Mouse (Mus musculus) C2C12 (cell line): ENCODE measurements around the gene Necap2. TPM values are rescaled to one million over a fixed set of nuclear protein-coding genes. Genes with fewer than 3 reads are reported as not detected.

Experiments used
- H3K27me3 ChIP-seq: one replicate; pipeline ENCODE4 v1.6.1; 2011; ENCODE audit not compliant: control insufficient read depth, insufficient read depth, insufficient read length
- H3K36me3 ChIP-seq: one replicate; pipeline ENCODE4 v1.6.1; 2011; ENCODE audit not compliant: control insufficient read depth, insufficient read depth
- H3K4me3 ChIP-seq: one replicate; pipeline ENCODE4 v1.5.1; 2011; ENCODE audit warnings: mild to moderate bottlenecking, control low read depth; ENCODE audit not compliant: poor library complexity, insufficient read depth, severe bottlenecking
- H3K79me2 ChIP-seq: one replicate; pipeline ENCODE4 v1.6.1; 2011; ENCODE audit not compliant: control insufficient read depth, insufficient read depth
- H3K79me3 ChIP-seq: one replicate; pipeline ENCODE4 v1.6.1; 2011; ENCODE audit warnings: low read depth, control low read depth
- H3ac ChIP-seq: one replicate; pipeline ENCODE3; 2011; ENCODE audit warnings: low read depth; ENCODE audit not compliant: control insufficient read depth, insufficient read length
- CEBPB ChIP-seq: IDR thresholded peaks from one replicate; pipeline ENCODE4 v1.6.1; 2011; ENCODE audit warnings: low read depth, mild to moderate bottlenecking, control low read depth, moderate library complexity
- CTCF ChIP-seq: IDR thresholded peaks from one replicate; pipeline ENCODE4 v1.5.1; 2011; ENCODE audit not compliant: control insufficient read depth, insufficient read depth, insufficient read length
- FOSL1 ChIP-seq: IDR thresholded peaks from one replicate; pipeline ENCODE4 v1.8.0; 2011; ENCODE audit warnings: mild to moderate bottlenecking, low read length; ENCODE audit not compliant: poor library complexity, insufficient read depth, severe bottlenecking
- MAX ChIP-seq: IDR thresholded peaks from one replicate; pipeline ENCODE4 v1.6.1; 2011; ENCODE audit warnings: mild to moderate bottlenecking, control low read depth
- MYOD1 ChIP-seq: IDR thresholded peaks from one replicate; pipeline ENCODE4 v1.6.1; 2011; ENCODE audit warnings: low read depth; ENCODE audit not compliant: control insufficient read depth, insufficient read length
- MYOG ChIP-seq: IDR thresholded peaks from one replicate; pipeline ENCODE4 v1.6.1; 2011; ENCODE audit not compliant: control insufficient read depth, insufficient read length; ENCODE audit errors: extremely low read depth
- USF1 ChIP-seq: IDR thresholded peaks from one replicate; pipeline ENCODE4 v1.6.1; 2011; ENCODE audit warnings: low read depth, mild to moderate bottlenecking, control low read depth, moderate library complexity
- polyA plus RNA-seq: library from polyadenylated mRNA; unstranded; fragments of >200 nt; fragmentation: generic; extraction: Trizol; gene quantifications from one replicate; pipeline ENCODE4 v1.2.1, GENCODE M21; 2012; ENCODE audit warnings: missing spikeins

The Necap2 gene
- polyA plus RNA-seq, 1 experiment, result 70.2 TPM

- Histone ChIP-seq H3K4me3 (no peak overlapping the region), H3ac (no peak overlapping the region), H3K79me3 (peaks cover 18% of the 10 kb centered on the region), H3K36me3 (peaks cover 1% of the 10 kb centered on the region), H3K27me3 (no peaks in the 10 kb centered on the region), H3K79me2 (peaks cover 44% of the 10 kb centered on the region)
- no peak for TF ChIP-seq FOSL1
- TF ChIP-seq USF1, result no peak
- no peak for TF ChIP-seq CEBPB
- no peak for TF ChIP-seq MYOG
- no peak for TF ChIP-seq MAX
- TF ChIP-seq MYOD1, result no peak
- no peak for TF ChIP-seq CTCF
Observed at GRCm38 (mm10) chr4:141078510-141079137, 467 bp upstream of the Necap2 start.

- Histone ChIP-seq H3ac (peak overlapping the region; percentile 73), H3K79me2 (peaks cover 44% of the 10 kb centered on the region), H3K79me3 (peaks cover 18% of the 10 kb centered on the region), H3K4me3 (peak overlapping the region; percentile 96), H3K27me3 (no peaks in the 10 kb centered on the region), H3K36me3 (peaks cover 10% of the 10 kb centered on the region)
- TF ChIP-seq MAX (no peak), FOSL1 (no peak), CTCF (no peak), MYOG (no peak), MYOD1 (no peak), USF1 (no peak), CEBPB (no peak)
Observed at GRCm38 (mm10) chr4:141076761-141077506, 1.2 kb downstream of the Necap2 start.

GRCm38 (mm10) chr4:141074109-141074508 is 4.0 kb downstream of the Necap2 start:
- TF ChIP-seq MYOD1 (no peak), CTCF (no peak), CEBPB (no peak), MYOG (no peak), MAX (no peak)
- Histone ChIP-seq H3ac (no peak overlapping the region), H3K27me3 (no peaks in the 10 kb centered on the region), H3K79me2 (peaks cover 44% of the 10 kb centered on the region), H3K4me3 (no peak overlapping the region), H3K36me3 (peaks cover 23% of the 10 kb centered on the region), H3K79me3 (peaks cover 18% of the 10 kb centered on the region)

GRCm38 (mm10) chr4:141073661-141074060 is 4.5 kb downstream of the Necap2 start:
- H3K79me3 ChIP-seq, result peaks cover 18% of the 10 kb centered on the region
- no peak for TF ChIP-seq MAX
- TF ChIP-seq USF1, result no peak
- peak; percentile 22 for TF ChIP-seq CEBPB
- H3K4me3 ChIP-seq, result no peak overlapping the region
- peaks cover 28% of the 10 kb centered on the region for H3K36me3 ChIP-seq
- H3K79me2 ChIP-seq, result peaks cover 44% of the 10 kb centered on the region
- no peaks in the 10 kb centered on the region for H3K27me3 ChIP-seq
- H3ac ChIP-seq, result no peak overlapping the region

- peaks cover 37% of the 10 kb centered on the region for H3K79me2 ChIP-seq
- no peak overlapping the region for H3ac ChIP-seq
- no peak overlapping the region for H3K4me3 ChIP-seq
- TF ChIP-seq MYOD1, result peak; percentile 85
- TF ChIP-seq CTCF, result no peak
- peaks cover 38% of the 10 kb centered on the region for H3K36me3 ChIP-seq
- no peaks in the 10 kb centered on the region for H3K27me3 ChIP-seq
- peaks cover 13% of the 10 kb centered on the region for H3K79me3 ChIP-seq
Observed at GRCm38 (mm10) chr4:141072502-141072901, 5.7 kb downstream of the Necap2 start.

- H3K79me2 ChIP-seq, result peaks cover 9% of the 10 kb centered on the region
- no peaks in the 10 kb centered on the region for H3K79me3 ChIP-seq
- no peak overlapping the region for H3K4me3 ChIP-seq
- no peaks in the 10 kb centered on the region for H3K27me3 ChIP-seq
- peaks cover 59% of the 10 kb centered on the region for H3K36me3 ChIP-seq
- TF ChIP-seq FOSL1 (no peak), CTCF (peak; percentile 49)
- no peak overlapping the region for H3ac ChIP-seq
Observed at GRCm38 (mm10) chr4:141069731-141070130, 8.4 kb downstream of the Necap2 start.
